12 mouse cellular contexts compared by ENCODE assay signal in genomic region chr7:98160041-98160740, GRCm38 (mm10). TPM values are rescaled to one million over a fixed set of nuclear protein-coding genes. Genes with fewer than 3 reads are reported as not detected.
DNase-seq lines count a peak whose midpoint lies in the region; ATAC-seq and TF ChIP-seq lines count a peak whose summit lies in the region.
"Had no signal": no experiment of that assay in that cellular context is flagged by ENCODE, and none has a peak within 500 bp of the region (broad histone marks: within the 10 kb centered on the region; RNA-seq: fewer than 3 reads in every experiment).

No protein-coding gene starts in this region.

- peaks cover 87% of the 10 kb centered on the region for H3K4me1 ChIP-seq in kidney, embryonic 15.5 days
- H3K4me1 ChIP-seq in heart, embryonic 15.5 days (replicated peaks) = peaks cover 52% of the 10 kb centered on the region
- H3K4me1 ChIP-seq in limb, embryonic 10.5 days = peaks cover 64% of the 10 kb centered on the region

- H3ac ChIP-seq in myocyte (ENCODE audit: control insufficient read depth, insufficient read length) = no peak overlapping the region

- no peak for TF ChIP-seq POLR2A in myocyte (IDR thresholded peaks at IDR 0.05; ENCODE audit: insufficient read length, low read depth)

- H3K27ac ChIP-seq in kidney, embryonic 15.5 days = peak overlapping the region; percentile 76
- H3K27ac ChIP-seq in heart, embryonic 15.5 days = peak overlapping the region; percentile 30
- H3K27ac ChIP-seq in limb, embryonic 10.5 days = peak overlapping the region; percentile 4; the same call in 1 of the 2 replicates
- H3K27ac ChIP-seq: layer of hippocampus, adult 2 months; midbrain, embryonic 10.5 days had no signal

- H3K4me2 ChIP-seq in kidney, embryonic 15.5 days = no peak overlapping the region
- no peak overlapping the region for H3K4me2 ChIP-seq in heart, embryonic 15.5 days
- peak overlapping the region; percentile 9 for H3K4me2 ChIP-seq in myocyte (ENCODE audit: low read depth)

- H3K36me3 ChIP-seq in kidney, embryonic 15.5 days = no peaks in the 10 kb centered on the region
- H3K36me3 ChIP-seq in heart, embryonic 15.5 days = no peaks in the 10 kb centered on the region
- H3K36me3 ChIP-seq in limb, embryonic 10.5 days = no peaks in the 10 kb centered on the region
- H3K36me3 ChIP-seq in myocyte (ENCODE audit: control insufficient read depth, insufficient read depth) = no peaks in the 10 kb centered on the region
- H3K36me3 ChIP-seq: midbrain, embryonic 10.5 days had no signal

- H3K9ac ChIP-seq in kidney, embryonic 15.5 days = no peak overlapping the region
- no peak overlapping the region for H3K9ac ChIP-seq in heart, embryonic 15.5 days

- no peaks in the 10 kb centered on the region for H3K79me2 ChIP-seq in myocyte (ENCODE audit: control insufficient read depth, insufficient read depth)

- DNase-seq in kidney, adult 18-20 months = no peak
- no peak for DNase-seq in limb, embryonic 10.5 days (ENCODE audit: low spot score)
- DNase-seq in thymus, postnatal 4 days = no peak
- DNase-seq: embryo, embryonic 11 days; thymus, adult 18-20 months had no signal

- no peak overlapping the region for H3K4me3 ChIP-seq in kidney, embryonic 15.5 days (replicated peaks)
- H3K4me3 ChIP-seq in heart, embryonic 15.5 days = no peak overlapping the region
- no peak overlapping the region for H3K4me3 ChIP-seq in limb, embryonic 10.5 days
- no peak overlapping the region for H3K4me3 ChIP-seq in myocyte
- H3K4me3 ChIP-seq: layer of hippocampus, adult 2 months; midbrain, embryonic 10.5 days had no signal

- no peak for ATAC-seq in kidney, embryonic 15.5 days (replicated peaks; ENCODE audit: low FRiP score)
- ATAC-seq in heart, embryonic 15.5 days (replicated peaks; ENCODE audit: insufficient number of reproducible peaks, insufficient read depth, low FRiP score, low read depth) = 0 out of 2 replicates have a peak, but pooled peaks have one; percentile 10
- no peak for ATAC-seq in CD4-positive, CD25-positive, alpha-beta regulatory T cell, adult 4 months
- ATAC-seq: Patski had no signal

- no peaks in the 10 kb centered on the region for H3K27me3 ChIP-seq in kidney, embryonic 15.5 days
- no peaks in the 10 kb centered on the region for H3K27me3 ChIP-seq in heart, embryonic 15.5 days
- 0 out of 2 replicates have a peak, but pooled peaks cover 7% of the 10 kb centered on the region for H3K27me3 ChIP-seq in limb, embryonic 10.5 days (ENCODE audit: low read depth, poor library complexity, severe bottlenecking)
- H3K27me3 ChIP-seq in myocyte (ENCODE audit: control insufficient read depth, insufficient read depth, insufficient read length) = no peaks in the 10 kb centered on the region
- H3K27me3 ChIP-seq: Patski had no signal

- WGBS in kidney, embryonic 15.5 days = 36% methylated on average over 8 of the region's 8 CpGs
- 30% methylated on average over 8 of the region's 8 CpGs for WGBS in heart, embryonic 15.5 days
- 57% methylated on average over 8 of the region's 8 CpGs for WGBS in limb, embryonic 10.5 days

- H3K9me3 ChIP-seq in kidney, embryonic 15.5 days (replicated peaks) = no peaks in the 10 kb centered on the region
- no peaks in the 10 kb centered on the region for H3K9me3 ChIP-seq in heart, embryonic 15.5 days (replicated peaks)
- H3K9me3 ChIP-seq in limb, embryonic 10.5 days (replicated peaks) = no peaks in the 10 kb centered on the region
- H3K9me3 ChIP-seq: midbrain, embryonic 10.5 days had no signal

TF ChIP-seq in myocyte, 11 proteins besides CTCF, POLR2A, EP300 and RAD21:
- no peak for TF ChIP-seq USF1 (IDR thresholded peaks at IDR 0.05; ENCODE audit: low read depth)
- TF ChIP-seq MYOD1 (IDR thresholded peaks at IDR 0.05; ENCODE audit: control insufficient read depth in 1 of 3, insufficient read length in 2 of 3, low read depth in 2 of 3) = no peak
- no peak for TF ChIP-seq CEBPB (IDR thresholded peaks at IDR 0.05; ENCODE audit: insufficient read depth, poor library complexity, severe bottlenecking)
- no peak for TF ChIP-seq TCF12 (IDR thresholded peaks at IDR 0.05; ENCODE audit: insufficient read depth, poor library complexity, severe bottlenecking)
- TF ChIP-seq E2F4 (IDR thresholded peaks at IDR 0.05; ENCODE audit: insufficient read depth) = no peak
- no peak for TF ChIP-seq MYOG (IDR thresholded peaks at IDR 0.05; ENCODE audit: control insufficient read depth in 1 of 3, insufficient read depth in 1 of 3, insufficient read length in 2 of 3, low read depth in 2 of 3)
- TF ChIP-seq REST (IDR thresholded peaks at IDR 0.05; ENCODE audit: insufficient read depth, insufficient read length) = no peak
- TF ChIP-seq MAX (IDR thresholded peaks at IDR 0.05; ENCODE audit: low read depth) = no peak
- TF ChIP-seq TCF3 (IDR thresholded peaks at IDR 0.05; ENCODE audit: insufficient read length, low read depth) = no peak
- no peak for TF ChIP-seq POLR2AphosphoS2 (IDR thresholded peaks at IDR 0.05; ENCODE audit: insufficient read length, low read depth)
- TF ChIP-seq SRF (IDR thresholded peaks at IDR 0.05; ENCODE audit: control insufficient read depth, insufficient read length, low read depth) = no peak
TF ChIP-seq in myocyte: peak in this region for 0.

RNA-seq across cellular contexts. Expression of gene Omp, which starts 14.9 kb away (rescaled TPM):
- 0.39 and 0.60 TPM in 2 replicates for polyA plus RNA-seq in kidney, embryonic 15.5 days (2015; fragmentation: Nextera tagmentation; extraction: Ambion mirVana)
- polyA plus RNA-seq in heart, embryonic 15.5 days (2015; fragmentation: Nextera tagmentation; extraction: Ambion mirVana) = 0.08 and 0.27 TPM in 2 replicates
- polyA plus RNA-seq in limb, embryonic 10.5 days (2016; fragmentation: Nextera tagmentation; extraction: Ambion mirVana) = 0.13 TPM in 2 replicates
- 0.35 TPM for polyA plus RNA-seq in myocyte (2012; fragmentation: generic; extraction: Trizol)
- not detected for polyA plus RNA-seq in CD4-positive, CD25-positive, alpha-beta regulatory T cell, adult 4 months (2017; shearing (Covaris generic))

RNA-seq across cellular contexts. Expression of gene Capn5, which starts 17.9 kb away (rescaled TPM):
- polyA plus RNA-seq in kidney, embryonic 15.5 days (2015; fragmentation: Nextera tagmentation; extraction: Ambion mirVana) = 12.7 and 14.1 TPM in 2 replicates
- polyA plus RNA-seq in heart, embryonic 15.5 days (2015; fragmentation: Nextera tagmentation; extraction: Ambion mirVana) = 2.7 and 9.1 TPM in 2 replicates
- 3.4 and 4.5 TPM in 2 replicates for polyA plus RNA-seq in limb, embryonic 10.5 days (2016; fragmentation: Nextera tagmentation; extraction: Ambion mirVana)
- 6.2 TPM for polyA plus RNA-seq in myocyte (2012; fragmentation: generic; extraction: Trizol)
- polyA plus RNA-seq in CD4-positive, CD25-positive, alpha-beta regulatory T cell, adult 4 months (2017; shearing (Covaris generic)) = 1 to 10 TPM in 1 of 2 experiments, under 1 TPM in 1; 0.90 to 1.5 TPM

RNA-seq across cellular contexts. Expression of gene B3gnt6, which starts 39.1 kb away (rescaled TPM):
- polyA plus RNA-seq in kidney, embryonic 15.5 days (2015; fragmentation: Nextera tagmentation; extraction: Ambion mirVana) = 0.06 TPM in 1 of 2 replicates, not detected in the other
- polyA plus RNA-seq in heart, embryonic 15.5 days (2015; fragmentation: Nextera tagmentation; extraction: Ambion mirVana) = 0.19 TPM in 1 of 2 replicates, not detected in the other
- not detected in 2 replicates for polyA plus RNA-seq in limb, embryonic 10.5 days (2016; fragmentation: Nextera tagmentation; extraction: Ambion mirVana)
- 0.04 TPM for polyA plus RNA-seq in myocyte (2012; fragmentation: generic; extraction: Trizol)
- polyA plus RNA-seq in CD4-positive, CD25-positive, alpha-beta regulatory T cell, adult 4 months (2017; shearing (Covaris generic)) = not detected

RNA-seq across cellular contexts. Expression of gene Myo7a, which starts 40.9 kb away (rescaled TPM):
- 14.4 and 15.4 TPM in 2 replicates for polyA plus RNA-seq in kidney, embryonic 15.5 days (2015; fragmentation: Nextera tagmentation; extraction: Ambion mirVana)
- polyA plus RNA-seq in heart, embryonic 15.5 days (2015; fragmentation: Nextera tagmentation; extraction: Ambion mirVana) = 5.1 and 7.5 TPM in 2 replicates
- polyA plus RNA-seq in limb, embryonic 10.5 days (2016; fragmentation: Nextera tagmentation; extraction: Ambion mirVana) = 18.6 and 19.1 TPM in 2 replicates
- 0.29 TPM for polyA plus RNA-seq in myocyte (2012; fragmentation: generic; extraction: Trizol)
- 1 to 10 TPM; 1.0 to 3.1 TPM for polyA plus RNA-seq in CD4-positive, CD25-positive, alpha-beta regulatory T cell, adult 4 months (2017; shearing (Covaris generic))

Comparison
In these comparisons a context has a peak if more than half of its experiments do, and no peak if none do; other contexts are left out.
1. H3K27ac ChIP-seq: peak in every context shown above with its lines; median percentile 76 in kidney, embryonic 15.5 days; 30 in heart, embryonic 15.5 days; 4 in limb, embryonic 10.5 days.